Mouse (Mus musculus): Measurements from ENCODE around the gene Ccdc77.

Gene Ccdc77

DNA sequence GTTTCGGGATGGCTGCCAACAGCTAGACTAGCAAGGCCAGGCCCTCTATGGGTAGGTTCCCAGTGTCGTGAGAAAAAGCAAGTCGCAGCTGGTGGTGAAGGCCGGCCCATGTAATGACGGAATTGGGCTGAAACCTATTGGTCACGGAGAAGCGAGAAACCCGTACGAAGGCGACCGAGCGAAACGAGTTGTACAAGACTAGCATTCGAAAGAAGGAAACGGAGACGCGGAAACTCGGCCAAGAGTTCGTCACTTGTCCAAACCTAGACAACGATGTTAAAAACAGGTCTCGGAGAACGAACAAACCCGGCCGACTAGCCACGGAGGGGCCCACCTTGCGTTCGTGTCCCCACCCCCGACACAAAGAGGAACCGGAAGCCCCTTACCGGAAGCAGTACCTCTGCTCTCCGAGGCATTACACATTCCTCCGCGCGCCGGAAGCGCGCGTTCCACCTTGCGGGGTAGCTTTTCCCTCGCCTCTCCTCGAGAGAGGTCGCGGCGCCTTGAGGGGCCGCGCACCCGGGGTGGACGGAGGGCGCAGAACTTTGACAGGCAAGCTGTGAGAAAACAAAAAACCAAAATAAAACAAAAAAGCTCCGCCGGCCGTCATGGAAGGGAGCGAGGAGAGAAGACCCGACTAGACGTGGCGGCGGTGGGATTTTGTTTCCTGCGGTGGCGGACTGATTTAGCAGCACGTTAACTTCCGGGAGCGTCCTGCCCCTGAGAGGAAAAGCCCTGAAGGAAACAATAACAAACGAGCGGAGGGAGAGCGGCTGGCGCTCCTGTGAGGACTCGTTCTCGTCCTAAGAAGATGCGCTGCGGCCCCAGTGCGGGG, at the start of gene Ccdc77, which contains the start of gene Kdm5a:
TSS of gene Ccdc77 (minus strand) at position 687 of the 835 bp plus-strand sequence.
TSS of gene Kdm5a (plus strand) at position 437 of the 835 bp plus-strand sequence.
- in situ Hi-C loops (cut with MboI, MseI), result no loop called here

DNA sequence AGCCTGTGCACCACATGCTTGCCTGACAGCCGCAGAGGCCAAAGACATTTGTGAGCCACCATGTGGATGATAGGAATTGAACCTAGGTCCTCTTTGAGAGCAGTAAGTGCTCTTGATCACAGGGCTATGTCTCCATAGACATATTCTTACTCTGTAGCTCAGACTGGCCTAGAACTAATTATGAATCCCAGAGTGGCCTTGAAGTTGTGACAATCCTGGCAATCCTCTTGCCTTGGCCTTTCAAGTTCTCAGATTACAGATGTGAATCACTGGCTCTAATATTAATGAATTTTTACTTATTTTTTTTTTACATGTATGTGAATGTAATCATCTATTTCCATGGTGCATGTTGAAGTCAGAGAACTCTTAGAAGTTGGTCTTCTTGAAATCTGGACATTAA, 39.8 kb upstream of the Ccdc77 start:
- in situ Hi-C loops (cut with MboI, MseI), result no loop called here

DNA sequence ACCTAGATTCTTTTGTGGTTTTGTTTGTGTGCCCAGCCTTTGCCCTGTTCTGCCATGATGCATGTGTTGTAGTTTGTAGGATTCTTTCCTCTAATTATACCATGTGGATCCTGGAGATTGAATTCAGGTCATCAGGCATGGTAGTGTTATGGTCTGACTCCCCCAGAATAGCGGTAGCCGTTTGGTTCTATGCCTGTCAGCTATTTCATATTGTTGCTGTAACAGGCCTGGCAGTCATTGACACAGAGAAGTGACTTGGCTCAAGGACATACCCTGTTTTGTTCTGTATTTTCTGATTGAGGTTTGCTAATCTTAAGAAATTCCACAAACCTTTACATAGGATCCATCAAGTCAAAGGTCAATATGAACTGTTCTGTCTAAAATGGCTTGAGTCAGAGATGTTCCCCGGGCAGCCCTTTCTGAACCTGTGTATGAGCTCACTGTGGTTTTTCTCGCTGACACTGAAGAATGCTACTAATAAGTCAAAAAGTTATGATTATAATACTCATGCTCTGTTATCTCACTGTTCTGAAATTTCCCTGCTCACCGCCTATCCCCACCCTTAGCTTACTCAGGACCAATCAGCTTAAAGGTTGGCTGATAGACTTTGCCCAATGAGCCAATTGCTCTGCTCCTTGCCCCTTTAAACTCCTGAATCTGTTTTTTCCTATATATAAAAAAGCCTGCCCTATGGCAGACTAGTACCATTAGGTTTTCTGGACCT, 31.6 kb upstream of the Ccdc77 start:
- in situ Hi-C loops (cut with MboI, MseI), result no loop called here

DNA sequence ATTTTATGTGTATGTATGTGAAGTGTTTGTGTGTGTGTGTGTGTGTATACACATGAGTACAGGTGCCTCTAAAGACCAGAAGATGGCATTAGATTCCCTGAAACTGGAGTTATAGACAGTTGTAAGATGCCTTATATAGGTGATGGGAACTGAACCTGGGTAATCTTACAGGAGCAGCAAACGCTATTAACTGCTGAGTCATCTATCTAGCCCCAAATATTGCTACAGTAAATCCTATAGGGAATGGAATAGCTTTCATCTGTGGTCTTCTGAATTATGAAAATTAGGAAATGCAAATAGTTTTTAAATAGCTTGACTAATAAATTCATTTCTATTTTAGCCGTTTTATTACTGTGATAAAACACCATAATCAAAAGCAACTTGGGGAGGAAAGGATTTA, 28.6 kb upstream of the Ccdc77 start:
- in situ Hi-C loops (cut with MboI, MseI), result loop anchor here (5.0 kb wide), 1 partner anchor 34 kb away; no protein-coding TSS in a partner anchor

DNA sequence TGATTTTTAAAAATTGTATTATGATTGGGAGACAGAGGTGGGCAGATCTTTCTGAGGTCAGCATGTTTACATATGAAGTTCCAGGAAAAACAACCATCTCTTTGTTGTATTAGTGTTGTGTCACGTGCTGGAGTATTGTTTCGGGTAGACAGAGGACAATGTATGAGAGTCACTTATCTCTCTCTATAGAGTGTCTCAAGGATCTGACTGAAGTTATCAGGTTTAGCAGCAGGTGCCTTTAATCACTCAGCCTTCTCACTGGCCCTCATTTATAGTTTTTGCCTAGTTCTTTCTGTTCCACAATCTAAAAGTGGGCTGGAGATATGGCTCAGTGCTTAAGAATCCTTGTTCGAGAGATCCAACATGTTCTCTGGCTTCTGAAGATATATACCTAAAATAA, 25.9 kb upstream of the Ccdc77 start:
- in situ Hi-C loops (cut with MboI, MseI), result loop anchor here (5.0 kb wide), 1 partner anchor 37 kb away; no protein-coding TSS in a partner anchor

DNA sequence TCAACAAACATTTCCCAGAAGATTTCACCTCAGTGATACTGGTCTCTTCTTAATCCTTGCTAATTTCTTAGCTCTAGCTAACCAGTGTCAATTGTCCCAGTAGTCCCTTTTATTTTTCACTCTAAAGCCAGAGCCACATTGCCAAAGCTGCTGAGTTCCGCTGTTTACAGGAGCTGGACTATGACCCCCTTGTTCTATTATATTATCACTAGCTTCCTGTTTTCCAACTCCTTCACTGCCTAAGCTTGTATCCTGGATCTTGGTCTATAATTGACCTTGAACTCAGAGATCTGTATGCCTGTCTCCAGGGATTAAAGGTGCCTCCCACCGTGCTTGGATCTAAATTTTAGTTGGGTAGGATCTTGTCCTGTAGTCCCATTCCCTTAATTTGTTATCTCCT, 12.6 kb upstream of the Ccdc77 start:
- in situ Hi-C loops (cut with MboI, MseI), result no loop called here

DNA sequence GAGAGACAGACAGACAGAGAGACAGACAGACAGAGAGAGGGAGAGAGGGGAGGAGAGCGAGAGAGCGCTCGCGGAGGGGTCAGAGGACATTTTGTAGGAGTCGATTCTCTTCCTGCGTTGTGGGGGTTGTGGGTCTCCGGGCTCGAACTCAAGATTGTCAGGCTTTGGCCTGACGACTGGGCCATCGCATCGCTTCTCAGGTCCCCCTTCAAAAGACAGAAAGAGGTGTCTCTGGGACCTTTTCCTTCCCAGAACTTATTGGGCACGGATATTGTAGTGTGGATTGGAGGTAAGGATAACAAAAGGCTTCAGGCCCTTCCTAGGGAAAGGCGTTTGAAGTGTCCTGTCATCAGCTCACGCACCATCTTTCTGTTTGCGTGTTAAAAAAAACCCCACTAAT, 877 bp upstream of the Ccdc77 start:
- in situ Hi-C loops (cut with MboI, MseI), result no loop called here

DNA sequence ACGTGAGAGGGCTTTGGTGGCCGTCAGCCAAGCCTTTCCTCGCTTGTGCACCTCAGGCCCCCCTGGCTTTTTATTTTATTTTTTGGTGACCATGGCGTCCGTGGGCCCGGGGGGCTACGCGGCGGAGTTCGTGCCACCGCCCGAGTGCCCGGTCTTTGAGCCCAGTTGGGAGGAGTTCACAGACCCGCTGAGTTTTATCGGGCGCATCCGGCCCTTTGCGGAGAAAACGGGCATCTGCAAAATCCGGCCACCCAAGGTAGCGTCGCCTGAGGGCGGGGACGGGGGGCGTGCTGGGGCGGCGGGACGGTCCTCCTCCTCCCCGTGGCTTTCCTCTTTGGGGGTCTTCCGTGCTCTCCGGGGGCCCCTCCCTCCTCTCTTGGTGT, 340 bp upstream of the Ccdc77 start:
- in situ Hi-C loops (cut with MboI, MseI), result no loop called here

DNA sequence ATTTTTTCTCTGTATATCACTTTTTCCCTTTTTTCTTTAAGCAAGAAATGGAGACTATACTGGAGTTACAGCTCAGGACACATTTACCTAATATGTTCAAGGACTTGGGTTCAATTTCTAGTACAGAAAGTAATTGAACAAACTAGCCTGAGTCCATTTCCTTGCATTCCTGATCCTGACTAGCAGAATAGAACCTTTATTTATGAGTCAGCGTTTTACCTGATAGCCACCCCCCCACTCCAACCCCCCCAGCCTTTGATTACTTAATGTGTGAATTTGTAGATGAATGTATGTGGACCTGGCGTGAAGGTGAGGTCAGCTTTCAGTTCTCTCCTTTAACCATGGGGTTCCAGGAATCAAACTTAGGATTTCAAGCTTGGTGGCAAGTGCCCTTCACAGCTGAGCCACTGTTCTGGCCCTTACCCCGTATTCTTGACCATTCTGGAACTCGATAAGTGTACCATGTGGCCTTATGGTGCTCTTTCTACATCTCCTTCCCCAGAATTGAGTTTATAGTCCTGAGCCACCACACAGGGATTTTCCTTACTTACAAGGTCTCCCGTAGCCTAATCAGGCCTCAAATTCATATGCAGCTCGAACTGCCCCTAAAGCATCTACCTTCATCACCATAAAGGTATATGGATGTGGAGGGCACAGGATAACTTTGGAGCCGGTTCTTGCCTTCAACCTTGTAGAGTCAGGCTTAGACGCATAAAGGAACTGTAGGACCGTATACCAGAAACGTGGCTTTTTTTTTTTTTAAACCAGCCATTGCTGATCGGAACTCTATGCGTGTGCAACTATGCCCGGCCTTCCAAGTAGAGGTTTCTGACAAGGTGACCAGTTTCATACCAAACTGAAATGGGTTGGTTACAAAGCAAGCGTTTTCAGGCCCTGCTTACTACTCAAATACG, 1.1 kb downstream of the Ccdc77 start:
- in situ Hi-C loops (cut with MboI, MseI), result no loop called here

DNA sequence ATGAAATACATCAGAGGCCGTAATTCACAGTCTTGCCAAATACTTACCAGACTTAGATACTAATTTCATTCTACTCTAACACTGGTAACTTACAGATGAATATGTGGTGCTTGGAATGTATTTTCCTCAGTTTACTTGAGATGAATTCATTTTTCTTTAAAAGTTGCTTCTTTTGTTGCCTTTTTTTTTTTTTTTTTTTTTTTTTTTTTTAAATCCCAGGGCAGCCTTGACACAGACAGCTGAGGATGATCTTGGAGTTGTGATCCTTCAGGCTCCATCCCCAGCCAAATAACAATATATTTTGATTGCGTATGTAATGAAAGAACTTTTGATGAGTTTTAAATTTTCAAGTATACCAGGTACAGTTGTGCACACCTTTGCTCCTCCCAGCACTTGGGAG, 2.0 kb downstream of the Ccdc77 start:
- in situ Hi-C loops (cut with MboI, MseI), result no loop called here

DNA sequence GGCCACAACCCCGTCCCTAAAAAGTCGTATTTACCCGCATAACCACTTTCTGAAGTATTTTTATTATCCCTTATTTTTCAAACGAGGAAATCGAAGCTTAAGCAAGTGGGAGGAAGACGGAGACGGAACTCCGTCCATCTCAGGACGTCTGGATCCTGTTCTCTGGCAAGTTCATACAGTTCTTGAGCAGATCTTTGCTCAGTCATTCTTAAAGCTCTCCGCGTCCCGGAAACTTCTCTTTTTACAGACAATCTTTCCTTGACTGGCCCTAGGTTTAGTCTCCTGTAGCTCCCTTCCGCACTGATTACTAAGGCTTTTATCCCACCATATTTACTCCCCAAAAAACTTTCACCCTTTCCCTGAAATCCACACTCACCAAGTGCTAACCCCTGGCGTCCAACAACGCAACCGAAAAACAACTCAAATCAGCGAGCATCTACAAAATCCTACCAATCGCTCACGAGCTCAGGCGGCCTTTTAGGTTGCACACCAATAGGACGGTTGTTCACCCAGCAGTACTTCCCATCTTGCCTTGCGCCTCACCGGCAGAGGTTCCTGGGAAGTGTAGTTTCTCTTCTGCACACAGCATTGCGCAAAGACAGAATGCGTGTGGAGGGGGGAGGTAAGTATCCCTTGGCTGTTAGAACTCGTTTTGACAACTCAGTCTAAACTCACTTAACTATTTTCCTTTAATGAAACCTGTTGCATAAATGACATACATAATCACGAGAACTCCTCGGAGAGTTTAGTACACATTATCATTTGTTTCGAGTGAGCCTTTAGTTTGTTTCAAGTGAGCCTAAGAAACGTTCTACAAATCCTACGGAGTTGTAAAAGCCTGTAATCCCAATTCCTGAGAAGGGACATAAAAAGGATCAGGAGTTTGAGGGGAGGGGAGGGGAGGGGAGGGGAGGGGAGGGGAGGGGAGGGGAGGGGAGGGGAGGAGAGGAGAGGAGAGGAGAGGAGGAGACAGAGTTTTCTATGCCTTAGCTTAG, 6.9 kb downstream of the Ccdc77 start:
- in situ Hi-C loops (cut with MboI, MseI), result loop anchor here (5.0 kb wide), 1 partner anchor 480 kb away; the partner anchor contains the start of gene Bcl2l13

DNA sequence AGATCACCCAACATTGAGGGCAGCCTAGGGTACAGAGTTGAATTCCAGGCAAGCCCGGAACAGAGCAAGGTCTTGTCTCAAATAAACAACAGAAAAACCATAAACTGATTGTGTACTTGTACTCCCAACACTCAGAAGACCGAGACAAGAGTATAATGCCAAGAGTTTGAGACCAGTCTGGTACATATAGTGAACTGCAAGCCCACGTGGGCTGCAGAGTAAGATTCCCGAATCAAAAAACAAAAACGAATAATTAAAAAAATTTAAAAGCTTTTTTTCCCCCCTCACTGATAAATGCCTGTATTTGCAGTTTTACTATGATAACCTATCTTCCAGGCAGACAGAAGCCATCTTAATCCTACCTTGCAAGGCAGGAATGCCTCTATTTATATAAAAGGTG, 7.7 kb downstream of the Ccdc77 start:
- in situ Hi-C loops (cut with MboI, MseI), result loop anchor here (5.0 kb wide), 1 partner anchor 481 kb away; the partner anchor contains the start of gene Bcl2l13

DNA sequence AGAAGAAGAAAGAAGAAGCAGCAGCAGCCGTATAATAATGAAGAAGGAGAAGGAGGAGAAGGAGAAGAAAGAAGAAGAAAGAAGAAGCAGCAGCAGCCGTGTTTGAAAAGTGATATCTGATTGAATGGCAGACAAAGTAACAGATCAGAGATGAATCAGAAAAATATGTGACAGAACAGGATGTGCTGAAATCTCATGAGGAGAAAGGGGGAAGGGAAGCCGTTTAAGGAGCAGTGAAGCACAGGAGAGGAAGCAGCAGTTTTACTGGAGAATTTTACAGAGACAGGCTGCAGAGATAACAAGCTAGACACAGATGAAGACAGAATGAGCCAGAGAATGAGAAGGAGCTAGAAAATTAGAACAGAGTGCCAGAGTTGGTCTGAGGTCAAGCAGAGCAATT, 15.2 kb downstream of the Ccdc77 start:
- in situ Hi-C loops (cut with MboI, MseI), result no loop called here

DNA sequence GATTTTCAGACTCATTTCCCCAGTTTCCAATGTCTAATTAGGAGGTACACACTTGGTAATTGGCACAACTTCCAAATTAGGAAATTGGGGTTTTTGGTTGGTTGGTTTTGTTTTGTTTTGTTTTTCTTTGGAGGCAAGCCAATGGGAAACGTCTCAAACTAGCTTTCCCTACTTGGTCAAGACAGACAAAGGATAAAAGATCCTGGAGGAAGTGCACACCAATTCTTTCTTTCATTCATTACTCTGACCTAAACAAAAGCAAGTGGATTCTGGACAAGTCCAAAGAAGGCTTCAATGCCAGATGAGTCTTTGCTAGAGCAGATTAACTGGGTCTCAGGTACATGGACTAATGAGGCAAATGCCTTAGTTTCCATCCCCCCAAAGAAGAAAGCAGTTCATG, 20.2 kb downstream of the Ccdc77 start:
- in situ Hi-C loops (cut with MboI, MseI), result no loop called here

DNA sequence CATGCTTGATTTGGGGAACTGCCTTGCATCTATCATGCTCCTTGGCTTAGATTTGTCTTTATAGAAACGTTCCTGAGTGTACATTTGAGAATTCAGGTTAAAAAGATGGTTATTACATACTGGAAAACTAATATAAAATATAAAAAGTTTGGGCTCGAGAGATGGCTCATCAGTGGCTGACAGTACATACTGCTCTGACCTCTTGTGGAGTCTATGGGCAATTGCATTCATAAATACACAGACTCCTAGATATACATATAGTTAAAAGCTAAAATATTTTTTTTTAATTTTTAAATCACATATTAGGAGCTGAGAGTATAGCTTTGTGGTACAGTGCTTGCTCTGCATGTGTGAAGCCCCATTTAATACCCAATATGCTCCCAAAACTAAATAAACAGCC, 31.8 kb downstream of the Ccdc77 start:
- in situ Hi-C loops (cut with MboI, MseI), result loop anchor here (10.0 kb wide), 1 partner anchor 348 kb away; no protein-coding TSS in a partner anchor

DNA sequence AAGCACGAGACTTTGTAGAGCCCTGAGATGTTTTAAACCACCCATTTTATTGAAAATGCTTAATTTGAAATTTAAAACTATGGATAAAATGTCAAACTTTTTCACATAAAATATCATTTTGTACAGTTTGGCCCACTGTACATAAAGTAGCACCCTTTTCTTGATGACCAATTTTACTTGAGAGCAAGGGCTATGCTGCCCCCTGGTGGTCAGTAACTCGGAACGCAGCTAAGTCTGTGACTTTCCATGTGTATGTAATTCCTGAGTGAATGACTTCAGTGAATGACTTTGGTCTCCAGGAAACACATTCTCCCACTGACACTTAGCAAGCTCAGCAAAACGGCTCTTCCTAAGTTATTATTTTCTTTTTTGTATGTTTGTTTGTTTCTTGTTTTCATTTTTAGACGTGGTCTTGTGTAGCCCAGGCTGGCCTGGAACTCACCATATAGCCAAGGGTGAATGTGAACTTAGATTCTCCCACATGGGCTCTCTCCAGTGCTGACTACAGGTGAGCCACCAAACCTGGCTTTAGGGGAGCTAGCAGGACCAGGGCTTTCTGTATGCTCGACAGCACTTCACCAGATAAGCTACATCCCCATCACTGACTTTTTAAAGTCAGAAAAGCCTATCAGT, 39.8 kb downstream of the Ccdc77 start:
- in situ Hi-C loops (cut with MboI, MseI), result no loop called here

DNA sequence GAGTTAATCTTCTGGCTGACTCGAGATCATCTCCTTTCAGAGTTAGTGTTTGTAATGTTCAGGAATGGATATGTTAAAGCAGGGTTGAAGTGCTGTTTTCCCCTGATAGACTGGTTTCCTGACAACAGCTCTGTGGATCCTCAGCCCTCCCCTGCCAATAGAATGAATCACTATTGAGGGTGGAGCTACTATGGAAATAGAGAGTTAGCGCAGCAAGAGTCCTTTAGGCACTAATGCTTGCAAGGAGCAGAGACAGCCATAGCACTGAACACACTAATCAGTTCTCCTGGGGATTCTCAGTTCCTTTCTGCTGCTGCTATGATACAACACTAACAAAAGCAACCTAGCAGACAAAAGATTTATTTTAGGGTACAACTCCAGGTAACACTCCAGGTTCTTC, 43.8 kb downstream of the Ccdc77 start:
- in situ Hi-C loops (cut with MboI, MseI), result no loop called here

DNA sequence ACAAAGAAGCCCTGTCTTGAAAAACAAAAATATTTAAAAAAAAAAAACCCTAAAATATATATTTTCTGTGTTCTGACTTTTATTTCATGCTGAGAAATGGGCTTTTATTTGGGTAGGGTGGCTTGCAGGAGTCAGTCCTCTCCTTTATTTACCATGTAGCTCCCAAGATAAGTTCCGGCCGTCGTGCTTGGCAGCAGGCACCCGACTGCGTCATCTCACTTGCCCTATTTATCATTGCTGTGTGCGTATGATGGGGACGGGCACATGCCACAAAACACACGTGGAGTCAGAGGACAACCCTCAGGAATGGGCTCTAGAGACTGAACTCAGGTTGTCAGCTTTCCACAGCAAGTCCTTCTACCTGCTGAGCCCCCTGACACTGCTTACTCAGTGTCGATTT, 45.0 kb downstream of the Ccdc77 start:
- in situ Hi-C loops (cut with MboI, MseI), result no loop called here

DNA sequence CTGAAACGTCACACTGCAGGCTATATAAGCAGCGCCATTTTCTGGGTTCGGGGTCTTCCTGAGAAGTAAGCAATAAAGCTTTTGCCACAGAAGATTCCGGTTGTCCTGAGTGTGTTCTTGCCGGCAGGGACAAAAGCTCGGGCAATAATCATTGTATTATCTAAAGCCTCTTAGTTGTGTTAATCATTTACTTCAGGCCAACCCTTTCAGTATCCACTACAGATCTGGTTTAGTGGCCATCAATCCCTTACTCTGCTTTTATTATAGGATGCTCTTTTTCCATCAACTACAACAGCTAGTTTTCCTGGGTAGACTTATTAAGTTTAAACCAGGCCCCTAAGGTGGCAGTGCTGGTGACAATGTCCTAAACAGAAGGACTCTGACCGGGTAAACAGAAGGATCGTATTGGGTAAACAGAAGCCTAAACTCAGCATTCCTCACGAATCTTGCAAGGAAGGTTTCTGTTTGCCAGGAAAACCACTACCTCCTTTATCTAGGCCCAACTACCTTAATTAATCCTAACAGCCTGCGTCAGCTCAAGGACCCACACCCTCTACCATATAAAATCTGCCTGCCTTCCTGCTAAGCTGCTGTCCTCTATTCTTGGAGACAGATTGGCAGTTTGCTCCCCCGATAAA, 45.8 kb downstream of the Ccdc77 start:
- in situ Hi-C loops (cut with MboI, MseI), result no loop called here
